Mouse (Mus musculus): ENCODE measurements at regions not wholly inside any gene's neighbourhood (a gene's known extent, or its start where the extent isn't known, plus 50 kb on each side); places are given as distances from the start of the nearest gene placed in this dataset.

DNA sequence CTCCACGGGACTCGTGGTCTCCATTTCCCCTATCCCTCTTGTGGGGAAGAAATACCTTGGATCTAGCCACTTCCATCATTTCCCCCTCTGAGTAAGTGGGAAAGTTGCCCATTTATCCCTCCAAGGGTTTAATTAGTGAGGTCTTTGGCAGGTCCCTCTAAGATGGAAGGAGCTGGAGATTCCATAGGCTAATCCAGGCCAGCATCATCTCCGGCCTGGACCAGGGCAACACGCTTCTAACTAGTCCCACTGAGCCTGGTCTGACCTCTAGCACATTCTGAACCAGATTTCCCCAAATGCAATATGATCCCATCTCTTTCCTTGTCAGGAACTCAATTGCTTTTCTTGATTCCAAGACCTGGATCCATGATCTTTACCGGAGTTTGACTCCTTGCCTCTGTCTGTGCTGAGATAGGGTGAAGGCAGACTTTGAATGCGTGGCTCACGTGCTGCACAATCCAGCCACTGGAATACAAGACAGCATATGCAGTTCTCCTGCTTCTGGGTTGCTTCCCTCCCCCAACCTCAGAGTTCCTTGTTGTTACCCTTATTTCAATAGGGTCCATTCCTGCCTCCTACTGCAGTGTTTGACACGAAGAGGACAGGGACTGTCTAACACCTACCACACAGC is 67.4 kb upstream of the Rbpj start:
- Histone ChIP-seq H3K79me2 (ENCODE audit: control insufficient read depth, insufficient read depth) (no peaks in the 10 kb centered on the region), H3K27me3 (ENCODE audit: control insufficient read depth, insufficient read depth, insufficient read length) (no peaks in the 10 kb centered on the region), H3K79me3 (ENCODE audit: low read depth) (no peaks in the 10 kb centered on the region), H3ac (ENCODE audit: control insufficient read depth, insufficient read length, low read depth) (no peak overlapping the region), H3K36me3 (ENCODE audit: control insufficient read depth, insufficient read depth) (no peaks in the 10 kb centered on the region), H3K4me3 (ENCODE audit: insufficient read depth, poor library complexity, severe bottlenecking) (no peak overlapping the region)
- no peak for TF ChIP-seq MYOG (IDR thresholded peaks at IDR 0.05; ENCODE audit: control insufficient read depth, extremely low read depth, insufficient read length)
- no peak for TF ChIP-seq CEBPB (IDR thresholded peaks at IDR 0.05; ENCODE audit: low read depth)
- no peak for TF ChIP-seq FOSL1 (IDR thresholded peaks at IDR 0.05; ENCODE audit: insufficient read depth, low read length, poor library complexity, severe bottlenecking)
- TF ChIP-seq CTCF (IDR thresholded peaks at IDR 0.05; ENCODE audit: control insufficient read depth, insufficient read depth, insufficient read length): no peak
- no peak for TF ChIP-seq MYOD1 (IDR thresholded peaks at IDR 0.05; ENCODE audit: control insufficient read depth, insufficient read length, low read depth)
- no peak for TF ChIP-seq MAX (IDR thresholded peaks at IDR 0.05)
- no peak for TF ChIP-seq USF1 (IDR thresholded peaks at IDR 0.05; ENCODE audit: low read depth)

DNA sequence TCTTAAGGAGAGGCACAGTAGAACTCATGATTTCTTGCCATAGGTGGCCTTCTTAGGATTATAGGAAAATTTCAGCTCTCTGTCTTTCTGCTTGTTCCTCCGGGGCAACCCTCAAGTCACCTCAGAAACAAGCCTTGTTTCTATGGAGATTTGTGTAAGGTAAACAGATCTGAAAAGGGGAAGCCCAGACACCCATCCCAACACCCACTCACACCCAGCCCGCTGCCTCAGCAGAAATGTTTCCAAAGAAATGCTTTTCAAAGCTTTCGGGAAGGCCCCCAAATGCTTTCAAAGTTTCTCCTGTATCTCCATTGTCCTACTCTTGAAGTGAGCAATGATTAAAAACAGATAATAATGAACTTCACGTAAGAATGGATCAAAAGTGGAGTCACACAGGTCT is 64.9 kb upstream of the Rbpj start:
- TF ChIP-seq MYOD1 (IDR thresholded peaks at IDR 0.05; ENCODE audit: control insufficient read depth, insufficient read length, low read depth) (no peak), MYOG (IDR thresholded peaks at IDR 0.05; ENCODE audit: control insufficient read depth, extremely low read depth, insufficient read length) (no peak), USF1 (IDR thresholded peaks at IDR 0.05; ENCODE audit: low read depth) (no peak), CTCF (IDR thresholded peaks at IDR 0.05; ENCODE audit: control insufficient read depth, insufficient read depth, insufficient read length) (no peak), CEBPB (IDR thresholded peaks at IDR 0.05; ENCODE audit: low read depth) (no peak), FOSL1 (IDR thresholded peaks at IDR 0.05; ENCODE audit: insufficient read depth, low read length, poor library complexity, severe bottlenecking) (no peak), MAX (IDR thresholded peaks at IDR 0.05) (no peak)
- no peaks in the 10 kb centered on the region for H3K36me3 ChIP-seq (ENCODE audit: control insufficient read depth, insufficient read depth)
- no peak overlapping the region for H3ac ChIP-seq (ENCODE audit: control insufficient read depth, insufficient read length, low read depth)
- no peaks in the 10 kb centered on the region for H3K79me3 ChIP-seq (ENCODE audit: low read depth)
- no peaks in the 10 kb centered on the region for H3K79me2 ChIP-seq (ENCODE audit: control insufficient read depth, insufficient read depth)
- no peaks in the 10 kb centered on the region for H3K27me3 ChIP-seq (ENCODE audit: control insufficient read depth, insufficient read depth, insufficient read length)
- no peak overlapping the region for H3K4me3 ChIP-seq (ENCODE audit: insufficient read depth, poor library complexity, severe bottlenecking)

DNA sequence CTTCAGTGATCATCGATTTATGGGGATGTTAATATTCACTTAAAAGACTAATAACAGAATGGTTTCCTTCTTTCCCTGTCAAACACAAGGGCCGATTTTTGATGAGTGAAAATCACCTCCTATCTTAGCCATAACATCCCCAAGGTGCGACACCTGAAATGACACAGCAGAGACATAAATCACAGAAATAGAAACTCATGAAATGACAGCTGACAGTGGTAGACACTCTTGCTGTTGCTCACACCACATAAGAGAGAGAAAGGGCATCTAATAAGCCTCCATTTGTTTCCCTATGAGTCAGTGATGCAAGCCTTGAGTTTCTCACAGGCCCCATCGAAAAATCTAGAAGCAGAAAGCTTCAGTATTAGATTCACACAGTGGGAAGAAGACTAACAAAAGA is 63.9 kb upstream of the Rbpj start:
- TF ChIP-seq CTCF (IDR thresholded peaks at IDR 0.05; ENCODE audit: control insufficient read depth, insufficient read depth, insufficient read length) (no peak), MYOD1 (IDR thresholded peaks at IDR 0.05; ENCODE audit: control insufficient read depth, insufficient read length, low read depth) (no peak), FOSL1 (IDR thresholded peaks at IDR 0.05; ENCODE audit: insufficient read depth, low read length, poor library complexity, severe bottlenecking) (no peak), USF1 (IDR thresholded peaks at IDR 0.05; ENCODE audit: low read depth) (no peak), MYOG (IDR thresholded peaks at IDR 0.05; ENCODE audit: control insufficient read depth, extremely low read depth, insufficient read length) (no peak), CEBPB (IDR thresholded peaks at IDR 0.05; ENCODE audit: low read depth) (no peak), MAX (IDR thresholded peaks at IDR 0.05) (no peak)
- Histone ChIP-seq H3K79me2 (ENCODE audit: control insufficient read depth, insufficient read depth) (no peaks in the 10 kb centered on the region), H3K79me3 (ENCODE audit: low read depth) (no peaks in the 10 kb centered on the region), H3ac (ENCODE audit: control insufficient read depth, insufficient read length, low read depth) (no peak overlapping the region), H3K4me3 (ENCODE audit: insufficient read depth, poor library complexity, severe bottlenecking) (no peak overlapping the region), H3K27me3 (ENCODE audit: control insufficient read depth, insufficient read depth, insufficient read length) (no peaks in the 10 kb centered on the region), H3K36me3 (ENCODE audit: control insufficient read depth, insufficient read depth) (no peaks in the 10 kb centered on the region)

DNA sequence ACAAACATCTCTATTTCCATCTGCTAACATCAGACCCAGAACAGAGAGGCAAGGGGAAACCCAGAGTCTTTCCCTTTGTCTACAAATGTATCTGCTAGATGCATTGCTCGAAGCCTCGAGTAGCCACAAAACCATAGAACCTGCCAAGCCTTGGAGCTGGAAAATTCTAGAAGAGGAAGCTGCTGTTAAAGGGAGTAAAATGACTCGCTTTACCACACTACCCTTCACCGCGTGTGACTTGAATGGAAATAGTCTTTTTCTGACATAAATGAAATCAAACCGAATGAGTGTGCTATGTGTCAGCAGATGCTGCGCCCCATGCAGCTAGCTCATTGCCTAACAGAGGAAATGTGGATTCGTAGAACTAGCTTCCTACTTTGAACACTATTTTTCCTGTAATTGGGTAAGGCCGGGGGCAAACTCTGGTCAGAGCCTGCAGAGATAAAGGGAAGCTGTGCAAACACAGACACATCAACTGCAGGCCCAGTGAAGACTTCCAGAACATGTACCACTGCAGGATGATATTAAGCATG is 63.3 kb upstream of the Rbpj start:
- H3K79me2 ChIP-seq (ENCODE audit: control insufficient read depth, insufficient read depth): no peaks in the 10 kb centered on the region
- H3ac ChIP-seq (ENCODE audit: control insufficient read depth, insufficient read length, low read depth): no peak overlapping the region
- no peaks in the 10 kb centered on the region for H3K79me3 ChIP-seq (ENCODE audit: low read depth)
- no peaks in the 10 kb centered on the region for H3K36me3 ChIP-seq (ENCODE audit: control insufficient read depth, insufficient read depth)
- TF ChIP-seq CEBPB (IDR thresholded peaks at IDR 0.05; ENCODE audit: low read depth) (no peak), USF1 (IDR thresholded peaks at IDR 0.05; ENCODE audit: low read depth) (no peak), CTCF (IDR thresholded peaks at IDR 0.05; ENCODE audit: control insufficient read depth, insufficient read depth, insufficient read length) (no peak), MAX (IDR thresholded peaks at IDR 0.05) (no peak), MYOD1 (IDR thresholded peaks at IDR 0.05; ENCODE audit: control insufficient read depth, insufficient read length, low read depth) (no peak), MYOG (IDR thresholded peaks at IDR 0.05; ENCODE audit: control insufficient read depth, extremely low read depth, insufficient read length) (no peak), FOSL1 (IDR thresholded peaks at IDR 0.05; ENCODE audit: insufficient read depth, low read length, poor library complexity, severe bottlenecking) (no peak)
- no peak overlapping the region for H3K4me3 ChIP-seq (ENCODE audit: insufficient read depth, poor library complexity, severe bottlenecking)
- no peaks in the 10 kb centered on the region for H3K27me3 ChIP-seq (ENCODE audit: control insufficient read depth, insufficient read depth, insufficient read length)

DNA sequence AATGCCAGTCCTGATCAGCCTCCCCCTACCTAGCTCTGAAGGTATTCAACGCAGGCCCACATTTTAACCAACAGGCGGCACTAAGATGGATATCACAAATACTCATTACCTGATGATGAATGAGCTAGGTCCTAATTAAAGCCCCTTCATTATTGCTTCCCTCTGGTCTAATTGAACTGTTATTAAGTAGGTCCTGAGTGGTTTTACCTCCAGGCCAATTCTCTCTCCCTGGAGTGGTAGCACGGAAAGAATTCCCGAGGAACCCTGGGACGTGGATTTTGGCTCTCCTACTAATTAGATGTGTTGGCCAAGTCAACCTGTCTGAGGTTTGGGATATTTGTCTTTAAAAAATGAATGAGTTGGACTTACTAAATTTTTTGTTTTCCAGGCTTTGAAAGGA is 60.0 kb upstream of the Rbpj start:
- TF ChIP-seq MYOD1 (IDR thresholded peaks at IDR 0.05; ENCODE audit: control insufficient read depth, insufficient read length, low read depth) (no peak), MAX (IDR thresholded peaks at IDR 0.05) (no peak), CEBPB (IDR thresholded peaks at IDR 0.05; ENCODE audit: low read depth) (no peak), MYOG (IDR thresholded peaks at IDR 0.05; ENCODE audit: control insufficient read depth, extremely low read depth, insufficient read length) (no peak), CTCF (IDR thresholded peaks at IDR 0.05; ENCODE audit: control insufficient read depth, insufficient read depth, insufficient read length) (no peak), USF1 (IDR thresholded peaks at IDR 0.05; ENCODE audit: low read depth) (no peak), FOSL1 (IDR thresholded peaks at IDR 0.05; ENCODE audit: insufficient read depth, low read length, poor library complexity, severe bottlenecking) (no peak)
- Histone ChIP-seq H3K4me3 (ENCODE audit: insufficient read depth, poor library complexity, severe bottlenecking) (no peak overlapping the region), H3ac (ENCODE audit: control insufficient read depth, insufficient read length, low read depth) (no peak overlapping the region), H3K79me3 (ENCODE audit: low read depth) (no peaks in the 10 kb centered on the region), H3K79me2 (ENCODE audit: control insufficient read depth, insufficient read depth) (no peaks in the 10 kb centered on the region), H3K36me3 (ENCODE audit: control insufficient read depth, insufficient read depth) (no peaks in the 10 kb centered on the region), H3K27me3 (ENCODE audit: control insufficient read depth, insufficient read depth, insufficient read length) (no peaks in the 10 kb centered on the region)

Measured in C2C12 (cell line).